Mouse (Mus musculus) lung, postnatal 0 days (tissue): Measurements from ENCODE around the gene Ccdc181.

ENCODE experiments used
- CTCF ChIP-seq: IDR thresholded peaks from 2 replicates; pipeline ENCODE4 v1.5.1; 2016; ENCODE audit warnings: antibody characterized with exemption, mild to moderate bottlenecking
- EP300 ChIP-seq: IDR thresholded peaks from 2 replicates; pipeline ENCODE4 v1.6.1; 2016; ENCODE audit warnings: antibody characterized with exemption, mild to moderate bottlenecking, control low read depth

GRCm38 (mm10) chr1:164275455-164275954 lies at the start of gene Ccdc181:
- TF ChIP-seq CTCF (0 out of 2 replicates have a peak, but pooled peaks have one; percentile 2), EP300 (no peak)
